Mouse (Mus musculus) neural tube, embryonic 11.5 days (tissue): ENCODE data around the gene Acap1. TPM values are rescaled to one million over a fixed set of nuclear protein-coding genes. Genes with fewer than 3 reads are reported as not detected.

ENCODE experiments used
- ATAC-seq: fragments of 200-750 bp; cut with Nextera tagmentation; 2 replicates; pipeline ENCODE4 v1.8.0; 2017; ENCODE audit warnings: moderate number of reproducible peaks, mild to moderate bottlenecking, moderate TSS enrichment, moderate library complexity; ENCODE audit not compliant: insufficient read depth, low FRiP score, low TSS enrichment
- DNase-seq: peaks from one replicate; pipeline ENCODE4 v3.0.0-alpha.2; 2015; ENCODE audit warnings: low spot score
- H3K27ac ChIP-seq: fragments of 300-500 bp; sonication (generic); 2 replicates; pipeline ENCODE4 v1.5.1; 2014; ENCODE audit warnings: low read depth, mild to moderate bottlenecking, low read length
- H3K27me3 ChIP-seq: fragments of 300-500 bp; sonication (generic); 2 replicates; pipeline ENCODE4 v1.6.1; 2014; ENCODE audit warnings: mild to moderate bottlenecking, low read length, mixed read lengths; ENCODE audit not compliant: control insufficient read depth, insufficient read depth
- H3K36me3 ChIP-seq: fragments of 300-500 bp; sonication (generic); 2 replicates; pipeline ENCODE4 v1.6.1; 2014; ENCODE audit warnings: mild to moderate bottlenecking, low read length, moderate library complexity, mixed read lengths; ENCODE audit not compliant: control insufficient read depth, insufficient read depth
- H3K4me1 ChIP-seq: fragments of 300-500 bp; sonication (generic); 2 replicates; pipeline ENCODE4 v1.6.1; 2014; ENCODE audit warnings: low read length, mixed read lengths; ENCODE audit not compliant: control insufficient read depth, insufficient read depth
- H3K4me2 ChIP-seq: fragments of 300-500 bp; sonication (generic); 2 replicates; pipeline ENCODE4 v1.6.1; 2014; ENCODE audit warnings: low read depth, mild to moderate bottlenecking, moderate library complexity
- H3K4me3 ChIP-seq: fragments of 300-500 bp; sonication (generic); 2 replicates; pipeline ENCODE4 v1.5.1; 2014; ENCODE audit warnings: low read depth, low read length
- H3K9ac ChIP-seq: fragments of 300-500 bp; sonication (generic); 2 replicates; pipeline ENCODE4 v1.6.1; 2014; ENCODE audit warnings: mild to moderate bottlenecking, low read length
- H3K9me3 ChIP-seq: fragments of 300-500 bp; sonication (generic); 2 replicates; pipeline ENCODE4 v1.6.1; 2016; ENCODE audit warnings: low read length; ENCODE audit not compliant: control insufficient read depth
- WGBS: fragments of 180-500 bp; shearing (Covaris S2); extraction: QIAGEN DNeasy Blood & Tissue Kit; methylation state at CpG from one replicate; pipeline ENCODE4 v1.1.7; 2014; 5-methylcytosine and 5-hydroxymethylcytosine counted together
- polyA plus RNA-seq: library from polyadenylated mRNA; unstranded; fragments of >200 nt; fragmentation: Nextera tagmentation; extraction: Ambion mirVana; gene quantifications from 2 replicates; pipeline ENCODE4 v1.2.1, GENCODE M21; 2014

The Acap1 gene
- polyA plus RNA-seq, 1 experiment from 2014 or later = 0.53 TPM

DNA sequence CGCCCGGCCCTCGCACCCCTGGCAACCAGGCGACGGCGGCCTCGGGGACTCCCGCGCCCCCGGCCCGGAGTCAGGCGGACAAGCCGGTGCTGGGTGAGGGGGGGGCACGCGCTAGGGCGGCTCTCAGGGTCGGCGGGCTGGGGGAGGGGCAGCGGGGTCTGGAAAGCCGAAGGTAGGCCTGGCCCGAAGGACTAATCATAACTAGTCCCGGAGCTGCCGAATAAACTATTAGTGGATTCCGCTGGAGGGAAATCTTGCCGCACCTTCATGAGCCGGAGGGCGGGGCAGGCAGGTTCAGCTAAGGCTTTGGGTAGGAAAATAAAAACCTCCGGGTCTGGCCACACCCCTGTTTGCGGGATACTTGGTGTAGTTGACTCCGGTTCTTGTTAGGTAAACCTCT lies 40.8 kb upstream of the Acap1 start:
- H3K9me3 ChIP-seq = no peaks in the 10 kb centered on the region
- H3K9ac ChIP-seq = peak overlapping the region; percentile 47
- no peak overlapping the region for H3K27ac ChIP-seq
- H3K4me2 ChIP-seq = peak overlapping the region; percentile 99
- no peaks in the 10 kb centered on the region for H3K36me3 ChIP-seq
- peaks cover 32% of the 10 kb centered on the region for H3K27me3 ChIP-seq
- no peak for DNase-seq
- H3K4me3 ChIP-seq = peak overlapping the region; percentile 55
- no peak for ATAC-seq
- 2% methylated on average over 26 of the region's 30 CpGs for WGBS
- peaks cover 12% of the 10 kb centered on the region; the same call in 1 of the 2 replicates for H3K4me1 ChIP-seq

DNA sequence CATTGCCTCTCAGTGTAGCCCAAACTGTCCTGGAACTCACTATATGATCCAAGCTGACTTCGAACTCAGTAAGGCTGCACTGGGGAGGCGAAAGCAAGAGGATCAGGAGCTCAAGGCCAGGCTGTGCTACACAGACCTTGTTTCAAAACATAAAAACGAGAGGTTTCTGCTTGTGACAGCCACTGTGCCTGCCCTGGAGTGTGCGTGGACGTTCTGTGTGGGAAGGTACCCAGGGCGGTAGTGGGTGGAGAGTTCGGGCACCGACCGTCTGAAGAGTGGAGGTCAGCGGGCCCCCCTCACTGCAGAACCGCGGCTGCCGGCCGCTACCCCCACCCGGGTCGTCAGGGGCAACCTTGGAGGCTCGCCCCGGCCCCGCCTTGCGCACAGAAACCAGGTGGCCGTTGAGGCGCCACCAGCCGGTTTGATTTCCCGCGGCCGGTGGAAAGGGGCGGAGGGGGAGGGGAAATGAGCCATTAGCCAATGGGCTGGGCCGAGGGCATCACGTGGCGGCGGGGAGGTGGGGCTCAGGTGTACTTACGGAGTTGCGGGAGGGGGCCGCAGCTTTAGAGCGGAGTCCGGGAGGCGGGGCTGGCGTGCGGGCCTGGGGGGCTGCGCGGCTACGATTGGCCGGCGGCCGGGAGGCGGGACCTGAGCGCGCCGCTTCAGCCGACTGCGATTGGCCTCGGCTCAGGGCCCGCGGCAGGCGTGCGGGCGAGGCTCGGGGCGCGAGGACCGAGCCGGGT lies 40.0 kb upstream of the Acap1 start, which contains the start of gene Ybx2:
Gene Ybx2, plus strand, starts transcription at position 660 of the 743 bp plus-strand sequence.
- H3K4me2 ChIP-seq = peak within 1 kb of the TSS; percentile 99
- ATAC-seq (peak; percentile 89), DNase-seq (peak; percentile 91)
- peaks cover 12% of the 10 kb centered on the region; the same call in 1 of the 2 replicates for H3K4me1 ChIP-seq
- no peaks in the 10 kb centered on the region for H3K9me3 ChIP-seq
- peaks cover 32% of the 10 kb centered on the region for H3K27me3 ChIP-seq
- peak within 1 kb of the TSS; percentile 55 for H3K4me3 ChIP-seq
- no peak within 1 kb of the TSS for H3K27ac ChIP-seq
- 2% methylated on average over 30 of the region's 62 CpGs for WGBS
- H3K36me3 ChIP-seq = no peaks in the 10 kb centered on the region
- peak within 1 kb of the TSS; percentile 47 for H3K9ac ChIP-seq

DNA sequence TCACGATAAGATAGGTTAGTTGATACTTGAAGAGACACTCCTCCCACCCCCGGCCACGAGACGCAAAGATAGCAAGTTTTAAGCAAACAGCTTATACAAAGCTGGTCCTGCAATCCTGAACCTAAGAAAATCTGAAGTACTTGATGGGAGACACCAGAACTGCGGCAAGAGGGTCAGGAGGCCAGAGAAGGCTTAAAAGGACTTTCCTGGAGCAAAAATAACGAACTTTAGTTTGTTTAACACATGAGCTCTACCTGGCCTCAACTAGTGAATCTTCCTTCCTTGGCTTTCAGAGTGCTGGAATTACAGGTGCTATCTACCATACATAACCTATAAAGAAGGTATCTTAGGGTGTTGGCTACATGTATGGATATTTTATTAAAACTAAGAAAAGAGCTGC lies 39.3 kb upstream of the Acap1 start:
- WGBS = 20% methylated on average over 6 of the region's 6 CpGs
- Histone ChIP-seq H3K36me3 (no peaks in the 10 kb centered on the region), H3K9me3 (no peaks in the 10 kb centered on the region), H3K9ac (peak overlapping the region; percentile 42; the same call in 1 of the 2 replicates), H3K4me3 (no peak overlapping the region), H3K27ac (no peak overlapping the region), H3K27me3 (peaks cover 32% of the 10 kb centered on the region), H3K4me1 (peaks cover 12% of the 10 kb centered on the region; the same call in 1 of the 2 replicates), H3K4me2 (peak overlapping the region; percentile 99; the same call in 1 of the 2 replicates)
- ATAC-seq = no peak
- no peak for DNase-seq

DNA sequence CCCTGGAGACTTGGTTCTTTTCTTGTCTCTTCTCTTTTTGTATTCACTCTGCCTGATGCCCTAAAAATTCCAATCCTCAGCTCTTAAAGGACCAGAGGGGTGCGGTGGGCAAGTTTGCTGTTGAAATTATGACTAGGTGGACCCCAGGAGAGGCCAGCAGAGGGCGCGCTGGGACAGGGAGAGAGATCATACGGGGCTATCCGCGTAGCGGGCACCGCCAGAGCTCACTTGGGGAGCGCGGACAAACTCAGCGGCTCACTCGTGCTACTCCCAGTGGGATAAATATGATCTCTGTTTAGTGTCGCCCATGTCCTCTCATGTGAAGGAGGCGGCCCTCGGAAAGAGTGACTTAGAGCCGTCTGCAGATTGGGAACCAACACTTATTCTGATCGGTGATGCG lies 38.8 kb upstream of the Acap1 start:
- ATAC-seq = peak; percentile 39; the same call in 1 of the 2 replicates

DNA sequence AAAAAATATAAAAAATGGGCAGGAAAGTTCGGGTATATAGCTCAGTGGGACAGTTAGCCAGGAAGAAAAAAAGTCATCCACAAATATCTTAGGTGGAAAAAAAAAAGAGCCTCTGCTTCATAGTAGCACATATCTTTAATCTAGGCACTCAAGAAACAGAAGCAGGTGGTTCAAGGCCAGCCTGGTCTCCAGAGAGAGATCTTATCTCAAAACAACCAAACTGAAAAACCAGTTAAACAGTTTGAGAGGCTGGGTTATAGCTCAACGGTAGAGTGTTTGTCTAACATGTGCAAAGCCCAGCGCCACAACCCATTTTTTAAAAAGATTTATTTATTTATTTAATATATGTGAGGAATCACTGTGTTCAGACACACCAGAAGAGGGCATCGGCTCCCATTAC lies 37.7 kb upstream of the Acap1 start:
- Histone ChIP-seq H3K4me3 (no peak overlapping the region), H3K27ac (no peak overlapping the region), H3K27me3 (peaks cover 26% of the 10 kb centered on the region), H3K9me3 (no peaks in the 10 kb centered on the region), H3K4me1 (peaks cover 12% of the 10 kb centered on the region; the same call in 1 of the 2 replicates), H3K36me3 (no peaks in the 10 kb centered on the region), H3K9ac (no peak overlapping the region), H3K4me2 (no peak overlapping the region)
- DNase-seq = no peak
- no peak for ATAC-seq
- WGBS = 79% methylated on average over 4 of the region's 4 CpGs

More for the DNA sequence above, 38.8 kb upstream of the Acap1 start:
- Histone ChIP-seq H3K4me1 (peaks cover 12% of the 10 kb centered on the region; the same call in 1 of the 2 replicates), H3K9ac (no peak overlapping the region), H3K27me3 (peaks cover 32% of the 10 kb centered on the region), H3K36me3 (no peaks in the 10 kb centered on the region), H3K4me2 (peak overlapping the region; percentile 27; the same call in 1 of the 2 replicates), H3K4me3 (no peak overlapping the region), H3K27ac (no peak overlapping the region), H3K9me3 (no peaks in the 10 kb centered on the region)
- under 1% methylated on average over 18 of the region's 18 CpGs for WGBS
- DNase-seq = peak; percentile 93

DNA sequence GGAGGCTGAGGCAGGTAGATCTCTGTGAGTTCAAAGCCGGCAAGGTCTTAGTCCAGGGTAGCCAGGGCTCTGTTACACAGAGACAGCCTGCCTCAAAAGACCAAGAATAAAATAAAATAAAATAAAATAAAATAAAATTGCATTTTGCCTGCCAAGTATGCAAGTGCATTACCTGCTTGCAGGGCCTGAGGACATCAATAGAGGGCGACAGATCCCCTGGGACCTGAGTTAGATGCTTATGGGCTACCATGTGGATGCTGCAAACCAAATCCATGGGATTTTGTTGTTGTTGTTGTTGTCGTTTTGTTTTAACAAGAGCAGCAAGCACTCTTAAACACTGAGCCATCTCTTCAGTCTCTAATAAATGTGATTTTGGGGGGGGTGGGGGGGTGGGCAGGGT lies 36.9 kb upstream of the Acap1 start:
- DNase-seq (peak; percentile 7), ATAC-seq (no peak)
- H3K4me2 ChIP-seq = no peak overlapping the region
- H3K27ac ChIP-seq = no peak overlapping the region
- H3K9me3 ChIP-seq = no peaks in the 10 kb centered on the region
- H3K27me3 ChIP-seq = peaks cover 18% of the 10 kb centered on the region
- H3K4me1 ChIP-seq = peaks cover 12% of the 10 kb centered on the region; the same call in 1 of the 2 replicates
- no peaks in the 10 kb centered on the region for H3K36me3 ChIP-seq
- no peak overlapping the region for H3K9ac ChIP-seq
- H3K4me3 ChIP-seq = no peak overlapping the region
- 43% methylated on average over 3 of the region's 3 CpGs for WGBS

DNA sequence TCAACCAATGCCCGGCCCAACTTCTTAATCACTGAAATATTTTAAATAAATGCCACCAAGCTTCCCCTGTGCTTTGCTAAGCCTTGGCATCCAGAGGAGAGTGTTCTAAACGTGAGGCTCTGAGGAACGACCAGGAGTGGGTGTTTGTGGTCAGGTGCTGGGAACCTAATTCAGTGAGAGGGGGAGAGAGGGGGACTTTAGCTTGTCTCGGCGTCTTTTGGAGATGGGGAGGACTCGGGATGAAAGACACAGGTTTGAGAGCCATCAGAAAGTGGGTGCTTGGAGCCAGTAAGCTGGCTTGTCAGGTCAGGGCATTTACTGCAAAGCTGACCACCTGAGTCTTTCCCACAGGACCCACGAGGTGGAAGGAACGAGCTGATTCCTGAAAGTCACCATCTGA lies 36.4 kb upstream of the Acap1 start:
- Histone ChIP-seq H3K9me3 (no peaks in the 10 kb centered on the region), H3K9ac (no peak overlapping the region), H3K36me3 (no peaks in the 10 kb centered on the region), H3K4me2 (no peak overlapping the region), H3K27ac (no peak overlapping the region), H3K4me1 (peaks cover 10% of the 10 kb centered on the region; the same call in 1 of the 2 replicates), H3K27me3 (peaks cover 13% of the 10 kb centered on the region), H3K4me3 (no peak overlapping the region)
- 74% methylated on average over 8 of the region's 8 CpGs for WGBS
- ATAC-seq (no peak), DNase-seq (no peak)

DNA sequence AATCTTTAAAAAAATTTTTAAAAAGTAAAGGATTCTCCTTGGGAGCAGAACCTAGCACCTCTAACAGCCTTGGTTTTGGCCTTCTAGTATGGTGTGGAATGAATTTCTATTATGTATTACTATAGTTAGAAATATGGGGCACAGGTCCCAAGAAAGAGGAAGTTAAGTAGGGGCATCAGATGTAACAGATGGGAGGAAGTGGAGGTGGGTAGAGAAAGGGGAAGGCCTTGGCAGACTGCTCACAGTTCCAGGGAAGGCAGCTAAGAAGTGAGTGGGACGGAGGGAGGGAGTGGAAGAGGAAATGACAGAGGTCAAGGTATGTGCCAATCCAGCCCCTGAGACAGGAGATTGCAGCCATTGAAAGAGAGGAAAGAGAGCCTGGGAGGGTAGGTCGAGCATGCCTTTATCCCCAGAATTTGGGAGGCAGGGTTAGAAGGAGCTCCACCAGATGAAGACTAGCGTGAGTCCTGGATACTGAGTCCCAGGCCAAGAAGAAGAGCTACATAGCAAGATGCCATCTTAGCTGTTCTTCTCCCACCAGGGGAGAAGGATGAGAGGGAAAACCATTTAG lies 35.7 kb upstream of the Acap1 start:
- H3K27me3 ChIP-seq = peaks cover 6% of the 10 kb centered on the region
- no peak overlapping the region for H3K9ac ChIP-seq
- H3K4me1 ChIP-seq = peaks cover 5% of the 10 kb centered on the region; the same call in 1 of the 2 replicates
- DNase-seq (no peak), ATAC-seq (no peak)
- H3K4me3 ChIP-seq = no peak overlapping the region
- no peak overlapping the region for H3K4me2 ChIP-seq
- H3K9me3 ChIP-seq = no peaks in the 10 kb centered on the region
- 65% methylated on average over 3 of the region's 3 CpGs for WGBS
- H3K36me3 ChIP-seq = no peaks in the 10 kb centered on the region
- H3K27ac ChIP-seq = no peak overlapping the region
